10 mouse cellular contexts compared by ENCODE assay signal in the genomic region with DNA sequence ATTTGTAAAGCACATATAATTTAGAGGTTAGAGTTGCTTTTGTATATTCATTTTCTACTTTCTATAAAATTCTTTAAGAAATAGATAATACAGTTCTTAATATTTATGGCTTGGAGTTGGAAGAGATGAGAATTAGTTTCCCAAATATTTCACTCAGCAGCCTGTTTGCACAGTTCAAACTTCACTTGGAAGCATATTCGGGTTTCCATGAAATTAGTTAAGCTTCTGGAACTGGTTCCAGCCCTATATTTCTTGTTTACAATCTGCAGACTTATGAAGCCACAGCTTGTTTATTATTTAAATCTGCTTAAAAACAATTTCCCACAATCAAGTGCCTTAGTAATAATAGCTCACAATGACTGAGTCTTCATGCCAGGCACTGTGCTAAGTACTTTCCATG. TPM values are rescaled to one million over a fixed set of nuclear protein-coding genes. Genes with fewer than 3 reads are reported as not detected.
A peak's percentile ranks its signal among the peaks of the same experiment; 100 is the strongest.
DNase-seq lines count a peak whose midpoint lies in the region; ATAC-seq and TF ChIP-seq lines count a peak whose summit lies in the region.
"Had no signal": no experiment of that assay in that cellular context is flagged by ENCODE, and none has a peak within 500 bp of the region (broad histone marks: within the 10 kb centered on the region; RNA-seq: fewer than 3 reads in every experiment).

No protein-coding gene starts in this region.

- TF ChIP-seq EP300 in lung, postnatal 0 days (IDR thresholded peaks at IDR 0.05): no peak

- peaks cover 3 to 34% of the 10 kb centered on the region in 2 experiments; a peak in 3 of 4 replicates for H3K4me1 ChIP-seq in heart, embryonic 14.5 days (ENCODE audit: control insufficient read depth in 2 of 2, insufficient read depth in 2 of 2, low read length in 2 of 2)
- peaks cover 4% of the 10 kb centered on the region; the same call in 1 of the 2 replicates for H3K4me1 ChIP-seq in lung, postnatal 0 days (ENCODE audit: insufficient read depth, low read depth, low read length)
- H3K4me1 ChIP-seq in limb, embryonic 10.5 days: peaks cover 23% of the 10 kb centered on the region
- H3K4me1 ChIP-seq in stomach, embryonic 16.5 days (ENCODE audit: control insufficient read depth, insufficient read depth, low read length): peaks cover 14% of the 10 kb centered on the region

- no peaks in the 10 kb centered on the region for H3K27me3 ChIP-seq in heart, embryonic 14.5 days (ENCODE audit: control insufficient read depth, insufficient read depth, low read length)
- no peaks in the 10 kb centered on the region for H3K27me3 ChIP-seq in lung, postnatal 0 days (replicated peaks; ENCODE audit: insufficient read depth, low read length)
- no peaks in the 10 kb centered on the region for H3K27me3 ChIP-seq in limb, embryonic 10.5 days (ENCODE audit: low read depth, poor library complexity, severe bottlenecking)
- no peaks in the 10 kb centered on the region for H3K27me3 ChIP-seq in stomach, embryonic 16.5 days (ENCODE audit: control insufficient read depth, insufficient read depth, low read length)

- TF ChIP-seq CTCF in lung, postnatal 0 days (IDR thresholded peaks at IDR 0.05): no peak

- intact Hi-C loops in heart, postnatal 36 days (cut with DNase I): loop anchor here (5.0 kb wide), 1 partner anchor 153 kb away; no protein-coding TSS in a partner anchor

- H3K4me3 ChIP-seq in heart, embryonic 14.5 days (ENCODE audit: control insufficient read depth in 1 of 2, insufficient read depth in 1 of 2, low read depth in 1 of 2, low read length in 2 of 2): peak overlapping the region; percentile 40 to 74
- peak overlapping the region; percentile 61 for H3K4me3 ChIP-seq in lung, postnatal 0 days (ENCODE audit: low read depth, low read length)
- peak overlapping the region; percentile 78 for H3K4me3 ChIP-seq in limb, embryonic 10.5 days
- peak overlapping the region; percentile 68 for H3K4me3 ChIP-seq in stomach, embryonic 16.5 days (replicated peaks; ENCODE audit: low read length)

- WGBS in heart, embryonic 14.5 days: 31% methylated on average over 1 of the region's 1 CpGs
- WGBS in lung, postnatal 0 days: 18% methylated on average over 1 of the region's 1 CpGs
- 72% methylated on average over 1 of the region's 1 CpGs for WGBS in limb, embryonic 10.5 days
- 44% methylated on average over 1 of the region's 1 CpGs for WGBS in stomach, embryonic 16.5 days

- H3K4me2 ChIP-seq in heart, embryonic 14.5 days (ENCODE audit: low read length): peak overlapping the region; percentile 62
- H3K4me2 ChIP-seq in lung, postnatal 0 days (replicated peaks; ENCODE audit: low read depth, low read length): peak overlapping the region; percentile 69
- peak overlapping the region; percentile 68 for H3K4me2 ChIP-seq in stomach, embryonic 16.5 days (ENCODE audit: low read depth, low read length)

- DNase-seq in heart, postnatal 36 days: no peak
- no peak for DNase-seq in lung, postnatal 0 days (ENCODE audit: low spot score)
- DNase-seq in lung, postnatal 14 days: no peak
- DNase-seq in limb, embryonic 10.5 days (ENCODE audit: low spot score): no peak
- no peak for DNase-seq in right cerebral cortex, adult 2 months (ENCODE audit: low spot score in 2 of 2)
- DNase-seq: adrenal gland, adult 2 months; cerebellum, adult 2 months had no signal

- no peaks in the 10 kb centered on the region for H3K9me3 ChIP-seq in heart, embryonic 14.5 days (ENCODE audit: control insufficient read depth, low read length)
- H3K9me3 ChIP-seq in lung, postnatal 0 days (ENCODE audit: low read length): no peaks in the 10 kb centered on the region
- no peaks in the 10 kb centered on the region for H3K9me3 ChIP-seq in limb, embryonic 10.5 days (replicated peaks)
- H3K9me3 ChIP-seq in stomach, embryonic 16.5 days (replicated peaks; ENCODE audit: control insufficient read depth, low read length): no peaks in the 10 kb centered on the region

- peak overlapping the region in 1 of 2 experiments; percentile 53; a peak in 1 of 4 replicates for H3K27ac ChIP-seq in heart, embryonic 14.5 days (replicated peaks in 1 of 2; ENCODE audit: control insufficient read depth in 1 of 2, insufficient read depth in 1 of 2, low read depth in 2 of 2, low read length in 2 of 2)
- no peak overlapping the region for H3K27ac ChIP-seq in lung, postnatal 0 days (ENCODE audit: low read length)
- H3K27ac ChIP-seq in limb, embryonic 10.5 days: no peak overlapping the region
- no peak overlapping the region for H3K27ac ChIP-seq in stomach, embryonic 16.5 days (ENCODE audit: low read length)

- ATAC-seq in heart, embryonic 14.5 days (ENCODE audit: insufficient number of reproducible peaks, insufficient read depth, low FRiP score, low read depth): no peak
- ATAC-seq in lung, postnatal 0 days: no peak
- no peak for ATAC-seq in stomach, embryonic 16.5 days (ENCODE audit: insufficient read depth, low FRiP score)
- ATAC-seq in activated CD4-positive, CD25-positive, alpha-beta regulatory T cell, adult 4 months: no peak

- no peaks in the 10 kb centered on the region for H3K36me3 ChIP-seq in heart, embryonic 14.5 days (ENCODE audit: control insufficient read depth, insufficient read depth, low read length)
- H3K36me3 ChIP-seq in lung, postnatal 0 days (ENCODE audit: insufficient read depth, low read length): no peaks in the 10 kb centered on the region
- no peaks in the 10 kb centered on the region for H3K36me3 ChIP-seq in limb, embryonic 10.5 days
- H3K36me3 ChIP-seq in stomach, embryonic 16.5 days (ENCODE audit: control insufficient read depth, insufficient read depth, low read length): no peaks in the 10 kb centered on the region

- peak overlapping the region; percentile 82 for H3K9ac ChIP-seq in heart, embryonic 14.5 days (ENCODE audit: low read length)
- H3K9ac ChIP-seq in lung, postnatal 0 days (replicated peaks; ENCODE audit: low read depth): peak overlapping the region; percentile 30; the same call in 1 of the 2 replicates
- H3K9ac ChIP-seq in stomach, embryonic 16.5 days (ENCODE audit: low read length): no peak overlapping the region

RNA-seq across cellular contexts. Expression of gene Arhgap29, which starts 17.1 kb away (rescaled TPM):
- 65.1 and 68.4 TPM in 2 replicates for polyA plus RNA-seq in heart, embryonic 14.5 days (2014; fragmentation: Nextera tagmentation; extraction: Ambion mirVana)
- total RNA-seq in heart, postnatal 36 days (2021): 10 to 100 TPM; 53.9 to 54.3 TPM
- polyA plus RNA-seq in lung, postnatal 0 days (2015; fragmentation: Nextera tagmentation; extraction: Ambion mirVana): 56.8 and 67.2 TPM in 2 replicates
- polyA plus RNA-seq in limb, embryonic 10.5 days (2016; fragmentation: Nextera tagmentation; extraction: Ambion mirVana): 32.0 and 39.7 TPM in 2 replicates
- polyA plus RNA-seq in stomach, embryonic 16.5 days (2015; fragmentation: Nextera tagmentation; extraction: Ambion mirVana): 49.6 and 50.7 TPM in 2 replicates
- under 1 TPM; 0.28 to 0.69 TPM for polyA plus RNA-seq in activated CD4-positive, CD25-positive, alpha-beta regulatory T cell, adult 4 months (2017; shearing (Covaris generic))

Comparison
In these comparisons a context has a peak if more than half of its experiments do, and no peak if none do; other contexts are left out.
1. RNA of gene Arhgap29, which starts 17.1 kb away (polyA plus RNA-seq): 65.1 to 68.4 TPM in heart, embryonic 14.5 days, 56.8 to 67.2 TPM in lung, postnatal 0 days, 49.6 to 50.7 TPM in stomach, embryonic 16.5 days and 32.0 to 39.7 TPM in limb, embryonic 10.5 days; 0.28 to 0.69 TPM in activated CD4-positive, CD25-positive, alpha-beta regulatory T cell, adult 4 months; every median in the first group is over 10 times any median in the second.
2. Peak in every context shown above with its lines, with median percentiles within 50 percentile points of each other: H3K4me2 ChIP-seq and H3K4me3 ChIP-seq.